Comparison of ENCODE assay signal across 8 mouse cellular contexts in the genomic region with DNA sequence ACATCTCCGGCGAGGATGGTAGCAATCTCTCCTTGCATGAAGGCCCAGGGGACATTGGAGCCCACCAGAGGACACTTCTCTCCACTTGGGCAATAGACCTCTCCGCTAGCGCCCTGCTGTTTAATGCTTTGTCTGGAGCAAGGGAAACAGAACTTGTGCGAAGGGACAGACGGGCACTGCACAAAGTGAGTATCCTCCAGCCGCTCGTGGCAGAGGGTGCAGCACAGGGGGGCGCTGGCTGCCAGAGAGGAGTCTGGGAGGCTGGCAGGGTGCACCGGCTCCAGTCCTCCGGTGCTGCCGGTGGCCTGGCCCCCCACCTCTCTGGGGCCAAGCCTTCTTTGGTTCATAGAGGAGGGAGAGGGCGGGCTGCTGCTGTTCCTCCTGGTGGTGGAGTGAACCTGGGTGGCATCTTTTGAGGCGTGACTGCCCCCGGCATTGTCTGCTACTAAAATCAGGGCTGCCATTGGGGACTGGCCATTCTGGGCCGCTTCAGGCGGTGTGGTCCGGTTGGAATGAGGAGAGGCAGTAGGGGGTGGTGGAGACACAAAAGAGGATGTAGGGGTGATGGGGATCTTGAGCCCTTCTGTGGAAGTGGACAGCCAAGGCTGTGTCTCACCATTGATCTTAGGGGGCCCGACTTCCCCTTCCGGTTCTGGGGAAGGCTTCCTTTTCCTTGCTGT. TPM values are rescaled to one million over a fixed set of nuclear protein-coding genes. Genes with fewer than 3 reads are reported as not detected.
DNase-seq lines count a peak whose midpoint lies in the region; ATAC-seq lines count a peak whose summit lies in the region.

No protein-coding gene starts in this region.

- no peaks in the 10 kb centered on the region; the same call in 1 of the 2 replicates for H3K36me3 ChIP-seq in forebrain, embryonic 11.5 days (ENCODE audit: control insufficient read depth, insufficient read depth, low read length)
- peaks cover 30% of the 10 kb centered on the region for H3K36me3 ChIP-seq in midbrain, embryonic 10.5 days
- H3K36me3 ChIP-seq in stomach, embryonic 16.5 days (ENCODE audit: control insufficient read depth, insufficient read depth, low read length), result no peaks in the 10 kb centered on the region; the same call in 1 of the 2 replicates

- H3K4me3 ChIP-seq in forebrain, embryonic 11.5 days (ENCODE audit: low read depth, low read length), result peak overlapping the region; percentile 72
- peak overlapping the region; percentile 96 for H3K4me3 ChIP-seq in midbrain, embryonic 10.5 days
- H3K4me3 ChIP-seq in stomach, embryonic 16.5 days (replicated peaks; ENCODE audit: low read length), result peak overlapping the region; percentile 95

- H3K9ac ChIP-seq in forebrain, embryonic 11.5 days (ENCODE audit: low read length), result peak overlapping the region; percentile 92
- H3K9ac ChIP-seq in stomach, embryonic 16.5 days (ENCODE audit: low read length), result peak overlapping the region; percentile 98

- H3K4me1 ChIP-seq in forebrain, embryonic 11.5 days (replicated peaks; ENCODE audit: control insufficient read depth, insufficient read depth, low read length), result peaks cover 41% of the 10 kb centered on the region
- peaks cover 80% of the 10 kb centered on the region for H3K4me1 ChIP-seq in midbrain, embryonic 10.5 days
- peaks cover 31% of the 10 kb centered on the region for H3K4me1 ChIP-seq in stomach, embryonic 16.5 days (ENCODE audit: control insufficient read depth, insufficient read depth, low read length)

- 6% methylated on average over 19 of the region's 20 CpGs for WGBS in forebrain, embryonic 11.5 days
- 3% methylated on average over 20 of the region's 20 CpGs for WGBS in midbrain, embryonic 10.5 days
- WGBS in stomach, embryonic 16.5 days, result 3% methylated on average over 20 of the region's 20 CpGs

- H3K27me3 ChIP-seq in forebrain, embryonic 11.5 days (ENCODE audit: control insufficient read depth, insufficient read depth, low read length), result no peaks in the 10 kb centered on the region
- H3K27me3 ChIP-seq in midbrain, embryonic 10.5 days (ENCODE audit: low read depth, poor library complexity, severe bottlenecking), result peaks cover 9% of the 10 kb centered on the region
- no peaks in the 10 kb centered on the region for H3K27me3 ChIP-seq in stomach, embryonic 16.5 days (ENCODE audit: control insufficient read depth, insufficient read depth, low read length)

- no peaks in the 10 kb centered on the region for H3K9me3 ChIP-seq in forebrain, embryonic 11.5 days (ENCODE audit: control insufficient read depth, low read length)
- no peaks in the 10 kb centered on the region for H3K9me3 ChIP-seq in midbrain, embryonic 10.5 days (replicated peaks)
- H3K9me3 ChIP-seq in stomach, embryonic 16.5 days (replicated peaks; ENCODE audit: control insufficient read depth, low read length), result no peaks in the 10 kb centered on the region

- no peak for ATAC-seq in forebrain, embryonic 11.5 days (replicated peaks; ENCODE audit: low FRiP score)
- no peak for ATAC-seq in stomach, embryonic 16.5 days (ENCODE audit: insufficient read depth, low FRiP score)

- peak overlapping the region; percentile 50; the same call in 1 of the 2 replicates for H3K27ac ChIP-seq in forebrain, embryonic 11.5 days (ENCODE audit: low read depth, low read length)
- peak overlapping the region; percentile 98 for H3K27ac ChIP-seq in midbrain, embryonic 10.5 days (replicated peaks)
- peak overlapping the region; percentile 100 for H3K27ac ChIP-seq in stomach, embryonic 16.5 days (ENCODE audit: low read length)

- peak overlapping the region; percentile 97 for H3K4me2 ChIP-seq in forebrain, embryonic 11.5 days (ENCODE audit: low read depth, low read length, severe bottlenecking)
- H3K4me2 ChIP-seq in stomach, embryonic 16.5 days (ENCODE audit: low read depth, low read length), result peak overlapping the region; percentile 90

- peak; percentile 98 for DNase-seq in heart, adult 11 months
- no peak for DNase-seq in heart, postnatal 25 days (ENCODE audit: low spot score)
- DNase-seq in adrenal gland, postnatal 14 days, result peak; percentile 73
- peak; percentile 75 for DNase-seq in forebrain, embryonic 11.5 days (ENCODE audit: low spot score)
- peak; percentile 63 for DNase-seq in heart, postnatal 4 days
- DNase-seq in layer of hippocampus, postnatal 36 days, result peak; percentile 61 to 67
- peak; percentile 56 for DNase-seq in midbrain, embryonic 10.5 days (ENCODE audit: low spot score)

- intact Hi-C loops in heart, postnatal 25 days (cut with DNase I), result loop anchor here (5.0 kb wide), 1 partner anchor 196 kb away; no protein-coding TSS in a partner anchor

RNA-seq across cellular contexts. Expression of gene Irf2bp2, which starts 2.5 kb away (rescaled TPM):
- total RNA-seq in heart, postnatal 25 days (2021), result 10 to 100 TPM; 63.9 to 71.4 TPM
- total RNA-seq in adrenal gland, postnatal 14 days (2021), result 97.2 and 105 TPM in 2 replicates
- polyA plus RNA-seq in forebrain, embryonic 11.5 days (2014; fragmentation: Nextera tagmentation; extraction: Ambion mirVana), result 4.5 and 4.6 TPM in 2 replicates
- 10 to 100 TPM; 98.2 to 100.0 TPM for total RNA-seq in heart, postnatal 4 days (2021)
- 10 to 100 TPM; 61.4 to 61.6 TPM for total RNA-seq in layer of hippocampus, postnatal 36 days (2021)
- 3.8 and 4.0 TPM in 2 replicates for polyA plus RNA-seq in midbrain, embryonic 10.5 days (2016; fragmentation: Nextera tagmentation; extraction: Ambion mirVana)
- polyA plus RNA-seq in stomach, embryonic 16.5 days (2015; fragmentation: Nextera tagmentation; extraction: Ambion mirVana), result 9.9 and 10.8 TPM in 2 replicates

Comparison
In these comparisons a context has a peak if more than half of its experiments do, and no peak if none do; other contexts are left out.
1. H3K27ac ChIP-seq: peak in every context shown above with its lines; median percentile 100 in stomach, embryonic 16.5 days; 98 in midbrain, embryonic 10.5 days; 50 in forebrain, embryonic 11.5 days.